Mouse (Mus musculus) bone marrow macrophage, adult 2 months (primary cell): ENCODE measurements around the gene Ttyh3.

ENCODE experiments used
- CTCF ChIP-seq: IDR thresholded peaks from 2 replicates; pipeline ENCODE4 v1.5.1; 2012; ENCODE audit warnings: low read depth, mild to moderate bottlenecking, low read length, moderate library complexity
- POLR2A ChIP-seq: IDR thresholded peaks from 2 replicates; pipeline ENCODE4 v1.6.1; 2012; ENCODE audit warnings: mild to moderate bottlenecking, low read depth, low read length, borderline replicate concordance

- no peak for TF ChIP-seq CTCF
- no peak for TF ChIP-seq POLR2A
Observed at GRCm38 (mm10) chr5:140616691-140617090, 32.1 kb downstream of the Ttyh3 start.
